In the genomic region with DNA sequence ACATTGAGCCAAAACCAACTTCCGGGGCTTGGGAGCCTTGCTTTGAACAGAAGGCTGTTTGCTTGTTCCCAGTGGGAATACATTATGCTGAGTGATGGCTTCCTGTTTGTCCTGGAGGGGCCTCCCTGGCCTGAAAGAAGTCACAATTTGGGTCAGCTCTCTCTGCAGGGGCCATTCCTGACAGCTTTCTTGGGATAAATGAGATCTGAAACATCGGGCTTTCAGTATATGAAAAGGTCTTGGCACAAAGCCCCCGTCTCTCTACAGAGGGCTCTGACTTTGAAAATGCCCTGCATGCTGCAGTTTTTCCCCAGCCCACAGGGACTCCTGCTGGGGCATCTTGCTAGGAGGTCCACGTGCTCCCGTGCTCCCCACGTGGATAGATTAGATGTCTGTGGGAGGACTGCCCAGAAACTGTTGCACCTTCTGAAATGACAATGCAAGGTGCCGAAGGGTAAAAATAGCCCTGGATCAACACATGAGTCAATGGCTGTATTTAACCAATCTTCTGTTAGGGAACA, we compare ENCODE assay signal across 8 mouse cellular contexts.
A peak's percentile ranks its signal among the peaks of the same experiment; 100 is the strongest.
DNase-seq lines count a peak whose midpoint lies in the region; ATAC-seq and TF ChIP-seq lines count a peak whose summit lies in the region.

No protein-coding gene starts in this region.

- 3% methylated on average over 7 of the region's 7 CpGs for WGBS in forebrain, embryonic 12.5 days
- 12% methylated on average over 7 of the region's 7 CpGs for WGBS in heart, postnatal 0 days

- no peak for TF ChIP-seq EP300 in heart, postnatal 0 days (IDR thresholded peaks at IDR 0.05; ENCODE audit: low read depth)

- no peaks in the 10 kb centered on the region for H3K9me3 ChIP-seq in forebrain, embryonic 12.5 days
- no peaks in the 10 kb centered on the region for H3K9me3 ChIP-seq in heart, postnatal 0 days (replicated peaks; ENCODE audit: control insufficient read depth, low read length)

- no peaks in the 10 kb centered on the region for H3K36me3 ChIP-seq in forebrain, embryonic 12.5 days (replicated peaks)
- no peaks in the 10 kb centered on the region for H3K36me3 ChIP-seq in heart, postnatal 0 days (replicated peaks; ENCODE audit: control insufficient read depth, insufficient read depth, low read length)

- no peak for TF ChIP-seq CTCF in heart, postnatal 0 days (IDR thresholded peaks at IDR 0.05; ENCODE audit: low read depth)

- H3K27ac ChIP-seq in forebrain, embryonic 12.5 days: no peak overlapping the region
- H3K27ac ChIP-seq in heart, postnatal 0 days (ENCODE audit: low read depth): no peak overlapping the region

- DNase-seq in adrenal gland, adult (ENCODE audit: inconsistent age in 2 of 2, low spot score in 1 of 2): peak; percentile 8 to 25
- DNase-seq in adrenal gland, postnatal 25 days: no peak
- DNase-seq in heart, postnatal 0 days (ENCODE audit: low spot score): peak; percentile 54
- peak; percentile 34 for DNase-seq in layer of hippocampus, adult 11-12 months (ENCODE audit: low spot score)
- peak; percentile 38 for DNase-seq in lung, postnatal 10 days
- DNase-seq in right cerebral cortex, postnatal 36 days (ENCODE audit: low spot score in 2 of 2): peak; percentile 22 to 36
- no peak for DNase-seq in thymus, postnatal 0 days (ENCODE audit: low spot score)

- H3K9ac ChIP-seq in forebrain, embryonic 12.5 days: no peak overlapping the region
- no peak overlapping the region for H3K9ac ChIP-seq in heart, postnatal 0 days (replicated peaks; ENCODE audit: low read depth, low read length)

- ATAC-seq in forebrain, embryonic 12.5 days (ENCODE audit: low FRiP score): no peak
- ATAC-seq in heart, postnatal 0 days (ENCODE audit: insufficient read depth, low read depth): peak; percentile 73; the same call in 1 of the 2 replicates

- peak overlapping the region; percentile 24; the same call in 1 of the 2 replicates for H3K4me2 ChIP-seq in forebrain, embryonic 12.5 days
- H3K4me2 ChIP-seq in heart, postnatal 0 days (ENCODE audit: low read depth, low read length): peak overlapping the region; percentile 17

- peaks cover 33% of the 10 kb centered on the region for H3K27me3 ChIP-seq in forebrain, embryonic 12.5 days
- H3K27me3 ChIP-seq in heart, postnatal 0 days (ENCODE audit: control insufficient read depth, insufficient read depth, low read length): no peaks in the 10 kb centered on the region

- peaks cover 14% of the 10 kb centered on the region for H3K4me1 ChIP-seq in forebrain, embryonic 12.5 days
- H3K4me1 ChIP-seq in heart, postnatal 0 days (ENCODE audit: control insufficient read depth, insufficient read depth): peaks cover 11% of the 10 kb centered on the region

- H3K4me3 ChIP-seq in forebrain, embryonic 12.5 days (replicated peaks): no peak overlapping the region
- H3K4me3 ChIP-seq in heart, postnatal 0 days (ENCODE audit: low read depth, low read length): no peak overlapping the region

Comparison
In these comparisons a context has a peak if more than half of its experiments do, and no peak if none do; other contexts are left out.
1. DNase-seq: peak in adrenal gland, adult (2 of 2), heart, postnatal 0 days (single experiment), layer of hippocampus, adult 11-12 months (single experiment), lung, postnatal 10 days (single experiment) and right cerebral cortex, postnatal 36 days (2 of 2); none in adrenal gland, postnatal 25 days (single experiment) and thymus, postnatal 0 days (single experiment).